Mouse (Mus musculus): Measurements from ENCODE around the gene Smpd2.

- TF ChIP-seq CTCF (IDR thresholded peaks at IDR 0.05; ENCODE audit: low read depth) = no peak
- TF ChIP-seq EP300 (IDR thresholded peaks at IDR 0.05; ENCODE audit: low read depth) = no peak
Observed at GRCm38 (mm10) chr10:41460501-41460900, 29.7 kb downstream of the Smpd2 start.

Measured in liver, embryonic 14.5 days (tissue).